Mouse (Mus musculus) hindbrain, embryonic 13.5 days (tissue): Measurements from ENCODE around the gene Pds5a. TPM values are rescaled to one million over a fixed set of nuclear protein-coding genes. Genes with fewer than 3 reads are reported as not detected.
"Not testable (repeated sequence)": the region's sequence is repeated elsewhere in the genome, so short reads cannot be mapped to it uniquely, and the experiment has no call there.

Experiments
- ATAC-seq: fragments of 200-750 bp; cut with Nextera tagmentation; 2 replicates; pipeline ENCODE4 v1.8.0; 2017; ENCODE audit warnings: moderate TSS enrichment; ENCODE audit not compliant: low FRiP score
- H3K27ac ChIP-seq: fragments of 300-500 bp; sonication (generic); 2 replicates; pipeline ENCODE4 v1.5.1; 2015; ENCODE audit warnings: inconsistent platforms, mild to moderate bottlenecking, moderate library complexity
- H3K27me3 ChIP-seq: fragments of 300-500 bp; sonication (generic); 2 replicates; pipeline ENCODE4 v1.6.1; 2015; ENCODE audit warnings: mild to moderate bottlenecking, inconsistent platforms
- H3K36me3 ChIP-seq: fragments of 300-500 bp; sonication (generic); 2 replicates; pipeline ENCODE4 v1.6.1; 2015; ENCODE audit warnings: mild to moderate bottlenecking, inconsistent platforms
- H3K4me1 ChIP-seq: fragments of 300-500 bp; sonication (generic); replicated peaks from 2 replicates; pipeline ENCODE4 v1.6.1; 2015; ENCODE audit warnings: inconsistent platforms
- H3K4me2 ChIP-seq: fragments of 300-500 bp; sonication (generic); 2 replicates; pipeline ENCODE4 v1.6.1; 2015; ENCODE audit warnings: inconsistent platforms, mild to moderate bottlenecking, moderate library complexity
- H3K4me3 ChIP-seq: fragments of 300-500 bp; sonication (generic); 2 replicates; pipeline ENCODE4 v1.5.1; 2015; ENCODE audit warnings: mild to moderate bottlenecking, inconsistent platforms
- H3K9ac ChIP-seq: fragments of 300-500 bp; sonication (generic); 2 replicates; pipeline ENCODE4 v1.6.1; 2015; ENCODE audit warnings: mild to moderate bottlenecking, inconsistent platforms
- H3K9me3 ChIP-seq: fragments of 300-500 bp; sonication (generic); 2 replicates; pipeline ENCODE4 v1.6.1; 2016; ENCODE audit warnings: inconsistent platforms
- WGBS: fragments of 180-500 bp; shearing (Covaris S2); methylation state at CpG from one replicate; pipeline ENCODE4 v1.1.7; 2015; 5-methylcytosine and 5-hydroxymethylcytosine counted together
- polyA plus RNA-seq: library from polyadenylated mRNA; unstranded; fragments of >200 nt; fragmentation: Nextera tagmentation; extraction: Ambion mirVana; gene quantifications from 2 replicates; pipeline ENCODE4 v1.2.1, GENCODE M21; 2015

Pds5a gene
- 54.2 and 57.8 TPM in 2 replicates for polyA plus RNA-seq

- H3K4me2 ChIP-seq: peak within 1 kb of the TSS; percentile 60
- peaks cover 32% of the 10 kb centered on the region for H3K4me1 ChIP-seq
- peak within 1 kb of the TSS; percentile 96 for H3K4me3 ChIP-seq
- ATAC-seq: peak; percentile 93
- no peaks in the 10 kb centered on the region for H3K27me3 ChIP-seq
- H3K27ac ChIP-seq: peak within 1 kb of the TSS; percentile 94
- H3K36me3 ChIP-seq: peaks cover 10% of the 10 kb centered on the region
- H3K9me3 ChIP-seq: no peaks in the 10 kb centered on the region
- peak within 1 kb of the TSS; percentile 94 for H3K9ac ChIP-seq
- under 1% methylated on average over 71 of the region's 140 CpGs for WGBS
Observed at GRCm38 (mm10) chr5:65697836-65698758, at the start of gene Pds5a. TSS of gene Pds5a (minus strand) at chr5:65698273.

DNA sequence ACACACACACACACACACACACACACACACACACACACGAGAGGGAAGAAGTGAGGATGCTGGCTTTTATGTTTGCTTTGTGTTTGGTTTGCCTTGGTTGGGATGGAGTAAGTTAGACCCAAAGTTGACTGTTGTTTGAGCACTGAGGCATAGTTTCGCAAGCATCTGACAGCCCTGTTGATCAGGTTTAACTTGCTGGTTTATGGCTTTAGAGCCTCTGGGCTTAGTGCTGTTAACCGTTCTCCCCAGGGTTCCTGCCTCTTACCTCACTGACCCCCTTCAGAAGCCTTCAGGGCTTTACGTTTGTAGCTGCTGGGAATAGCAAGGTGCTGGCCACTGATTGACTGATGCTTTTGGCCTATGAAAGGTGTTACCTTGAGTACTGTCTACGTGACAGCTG lies 48.8 kb upstream of the Pds5a start:
- no peak overlapping the region for H3K27ac ChIP-seq
- no peak for ATAC-seq
- no peak overlapping the region for H3K4me2 ChIP-seq
- H3K4me1 ChIP-seq: no peaks in the 10 kb centered on the region
- no peak overlapping the region for H3K9ac ChIP-seq
- H3K4me3 ChIP-seq: no peak overlapping the region
- WGBS: 88% methylated on average over 5 of the region's 5 CpGs
- H3K36me3 ChIP-seq: no peaks in the 10 kb centered on the region
- H3K27me3 ChIP-seq: no peaks in the 10 kb centered on the region
- no peaks in the 10 kb centered on the region for H3K9me3 ChIP-seq

DNA sequence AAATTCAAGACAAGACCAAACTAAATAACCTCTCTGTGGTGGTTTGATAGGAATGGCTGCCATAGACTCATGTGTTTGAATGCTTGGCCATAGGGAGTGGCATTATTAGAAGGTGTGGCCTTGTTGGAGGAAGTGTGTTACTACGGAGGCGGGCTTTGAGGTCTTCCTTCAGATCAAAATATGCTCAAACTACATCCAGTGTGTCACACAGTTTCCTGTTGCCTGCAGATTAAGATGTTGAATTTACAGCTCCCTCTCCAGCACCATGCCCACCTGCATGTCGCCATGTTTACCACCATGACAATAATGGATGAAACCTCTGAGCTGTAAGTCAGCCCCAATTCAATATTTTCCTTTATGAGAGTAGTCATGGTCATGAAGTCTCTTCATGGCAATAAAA lies 41.3 kb upstream of the Pds5a start:
- no peak overlapping the region for H3K27ac ChIP-seq
- WGBS: 91% methylated on average over 3 of the region's 3 CpGs
- no peaks in the 10 kb centered on the region for H3K9me3 ChIP-seq
- no peak overlapping the region for H3K4me2 ChIP-seq
- ATAC-seq: no peak
- no peaks in the 10 kb centered on the region for H3K4me1 ChIP-seq
- H3K27me3 ChIP-seq: no peaks in the 10 kb centered on the region
- H3K9ac ChIP-seq: no peak overlapping the region
- H3K4me3 ChIP-seq: no peak overlapping the region
- H3K36me3 ChIP-seq: no peaks in the 10 kb centered on the region

- no peaks in the 10 kb centered on the region for H3K9me3 ChIP-seq
- H3K27ac ChIP-seq: no peak overlapping the region
- no peak overlapping the region for H3K9ac ChIP-seq
- no peaks in the 10 kb centered on the region for H3K36me3 ChIP-seq
- H3K4me1 ChIP-seq: no peaks in the 10 kb centered on the region
- no peaks in the 10 kb centered on the region for H3K27me3 ChIP-seq
- no peak overlapping the region for H3K4me2 ChIP-seq
- no peak overlapping the region for H3K4me3 ChIP-seq
- no peak for ATAC-seq
- whole genome bisulfite sequencing: 92% methylated on average over 2 of the region's 2 CpGs
Observed at GRCm38 (mm10) chr5:65735601-65736000, 37.5 kb upstream of the Pds5a start.

- no peak overlapping the region for H3K27ac ChIP-seq
- H3K4me3 ChIP-seq: no peak overlapping the region
- no peaks in the 10 kb centered on the region for H3K27me3 ChIP-seq
- no peak overlapping the region for H3K9ac ChIP-seq
- no peak overlapping the region for H3K4me2 ChIP-seq
- no peaks in the 10 kb centered on the region for H3K4me1 ChIP-seq
- H3K9me3 ChIP-seq: no peaks in the 10 kb centered on the region
- H3K36me3 ChIP-seq: no peaks in the 10 kb centered on the region
- ATAC-seq: no peak
- WGBS: 70% methylated on average over 9 of the region's 9 CpGs
Observed at GRCm38 (mm10) chr5:65731173-65732007, 33.3 kb upstream of the Pds5a start.

DNA sequence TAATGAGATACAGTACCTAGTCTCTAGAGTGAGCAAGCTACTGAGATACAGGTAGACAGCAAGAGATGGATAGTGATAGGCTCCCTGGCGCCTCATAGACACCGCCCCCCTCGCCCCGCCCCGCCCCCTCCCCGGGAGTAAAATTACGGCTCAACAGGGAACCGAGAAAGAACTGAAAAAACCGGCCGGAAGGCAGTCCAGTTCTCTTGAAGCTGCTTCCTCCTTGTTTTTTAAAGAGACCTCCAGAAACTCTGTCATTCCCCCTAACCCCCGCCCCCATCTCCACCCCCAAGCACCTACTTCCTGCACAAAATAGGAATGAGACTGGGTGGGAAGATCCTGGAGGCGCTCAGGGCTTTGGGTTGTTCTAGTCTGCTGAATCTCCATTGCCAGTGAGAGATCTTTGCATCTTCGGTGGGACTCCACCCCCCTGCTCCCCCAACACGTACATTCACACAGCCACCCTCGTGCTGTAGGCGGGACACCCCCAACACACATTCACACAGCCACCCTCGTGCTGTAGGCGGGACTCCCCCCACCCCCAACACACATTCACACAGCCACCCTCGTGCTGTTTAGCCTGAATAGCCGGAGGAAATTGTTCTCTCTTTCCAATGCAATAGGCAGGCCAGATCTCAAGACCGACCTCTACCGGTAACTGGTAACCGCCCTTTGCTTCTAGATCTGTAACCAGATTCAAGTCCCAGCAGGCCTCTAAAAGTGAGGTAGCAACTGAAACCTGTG lies 26.4 kb upstream of the Pds5a start:
- Histone ChIP-seq H3K9me3 (no peaks in the 10 kb centered on the region), H3K36me3 (no peaks in the 10 kb centered on the region), H3K4me3 (peak overlapping the region; percentile 37), H3K27ac (peak overlapping the region; percentile 72), H3K27me3 (no peaks in the 10 kb centered on the region), H3K9ac (peak overlapping the region; percentile 63), H3K4me2 (peak overlapping the region; percentile 62), H3K4me1 (peaks cover 4% of the 10 kb centered on the region; the same call in 1 of the 2 replicates)
- peak; percentile 90 for ATAC-seq
- WGBS: 1% methylated on average over 23 of the region's 23 CpGs

DNA sequence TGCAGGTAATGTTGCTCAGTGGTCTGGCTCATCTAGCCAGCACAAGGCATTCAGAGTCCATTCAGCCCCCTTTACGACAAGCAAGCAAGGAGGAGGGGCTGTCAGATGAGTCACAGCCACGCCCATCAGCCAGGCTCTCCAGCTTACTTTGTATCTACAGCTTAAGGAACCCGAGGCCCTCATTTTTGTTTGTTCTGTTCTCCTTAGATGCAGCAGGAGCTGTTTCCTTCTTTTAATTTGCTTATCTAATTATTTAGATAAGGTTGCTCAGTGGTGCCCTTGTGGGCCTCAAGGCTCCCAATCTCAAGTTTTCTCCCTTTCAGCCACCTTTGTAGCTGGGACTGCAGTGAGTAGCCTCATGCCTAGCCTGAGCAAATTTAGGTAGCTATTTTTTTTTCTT lies 20.3 kb upstream of the Pds5a start:
- H3K4me1 ChIP-seq: no peaks in the 10 kb centered on the region
- H3K27ac ChIP-seq: no peak overlapping the region
- no peaks in the 10 kb centered on the region for H3K27me3 ChIP-seq
- WGBS: 38% methylated on average over 3 of the region's 3 CpGs
- no peak overlapping the region for H3K4me2 ChIP-seq
- no peak for ATAC-seq
- no peaks in the 10 kb centered on the region for H3K9me3 ChIP-seq
- H3K4me3 ChIP-seq: no peak overlapping the region
- no peaks in the 10 kb centered on the region for H3K36me3 ChIP-seq
- no peak overlapping the region for H3K9ac ChIP-seq

DNA sequence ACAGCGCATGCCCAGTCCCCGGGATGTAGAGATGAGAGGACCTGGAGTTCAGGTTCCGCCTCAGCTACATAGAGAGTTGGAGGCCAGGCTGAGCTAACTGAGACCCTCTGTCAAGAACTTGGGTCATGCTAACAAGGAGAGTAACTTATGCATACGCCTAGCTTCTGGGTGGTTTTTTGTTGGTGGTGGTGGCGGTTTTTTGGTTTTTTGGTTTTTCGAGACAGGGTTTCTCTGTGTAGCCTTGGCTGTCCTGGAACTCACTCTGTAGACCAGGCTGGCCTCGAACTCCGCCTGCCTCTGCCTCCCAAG lies 19.8 kb upstream of the Pds5a start:
- not testable (repeated sequence) for H3K36me3 ChIP-seq, H3K4me1 ChIP-seq, H3K9me3 ChIP-seq, H3K4me3 ChIP-seq, ATAC-seq, H3K27me3 ChIP-seq, H3K9ac ChIP-seq, H3K4me2 ChIP-seq, H3K27ac ChIP-seq
- WGBS: 94% methylated on average over 8 of the region's 8 CpGs

DNA sequence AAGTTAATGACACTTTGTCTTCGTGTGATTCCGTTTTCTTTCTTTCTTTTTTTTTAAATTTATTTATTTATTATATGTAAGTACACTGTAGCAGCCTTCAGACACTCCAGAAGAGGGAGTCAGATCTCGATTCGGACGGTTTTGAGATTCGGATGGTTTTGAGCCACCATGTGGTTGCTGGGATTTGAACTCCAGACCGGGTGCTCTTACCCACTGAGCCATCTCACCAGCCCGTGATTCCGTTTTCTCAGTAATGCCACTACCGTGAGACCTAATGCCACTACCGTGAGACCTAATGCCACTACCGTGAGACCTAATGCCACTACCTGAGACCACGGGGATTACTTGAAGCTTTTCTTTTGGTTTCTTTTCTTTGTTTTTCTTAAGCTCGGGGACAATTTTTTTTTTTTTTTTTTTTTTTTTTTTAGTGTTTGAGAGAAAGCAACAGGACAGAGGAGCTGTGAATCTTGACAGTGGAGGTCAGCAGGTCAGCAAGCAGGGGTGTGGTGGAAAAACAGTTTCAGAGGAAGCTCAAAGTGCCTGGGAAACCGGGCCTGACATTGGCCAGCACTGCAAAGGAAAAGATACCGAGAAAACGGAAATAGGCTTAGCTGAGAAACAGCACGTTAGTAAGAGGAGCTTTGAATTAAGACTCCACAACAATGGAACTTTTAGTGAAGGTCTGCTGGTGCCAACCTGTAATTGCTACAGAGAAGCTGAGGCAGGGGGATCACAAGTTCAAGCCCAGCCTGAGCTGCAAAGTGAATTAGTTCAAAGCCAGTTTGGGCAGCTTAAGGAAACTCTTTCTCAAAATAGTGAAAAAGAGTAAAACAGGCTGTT lies 19.2 kb upstream of the Pds5a start:
- no peaks in the 10 kb centered on the region for H3K4me1 ChIP-seq
- H3K4me2 ChIP-seq: no peak overlapping the region
- no peak overlapping the region for H3K27ac ChIP-seq
- H3K36me3 ChIP-seq: no peaks in the 10 kb centered on the region
- no peak overlapping the region for H3K9ac ChIP-seq
- no peaks in the 10 kb centered on the region for H3K9me3 ChIP-seq
- 87% methylated on average over 18 of the region's 18 CpGs for WGBS
- no peak for ATAC-seq
- no peak overlapping the region for H3K4me3 ChIP-seq
- no peaks in the 10 kb centered on the region for H3K27me3 ChIP-seq

DNA sequence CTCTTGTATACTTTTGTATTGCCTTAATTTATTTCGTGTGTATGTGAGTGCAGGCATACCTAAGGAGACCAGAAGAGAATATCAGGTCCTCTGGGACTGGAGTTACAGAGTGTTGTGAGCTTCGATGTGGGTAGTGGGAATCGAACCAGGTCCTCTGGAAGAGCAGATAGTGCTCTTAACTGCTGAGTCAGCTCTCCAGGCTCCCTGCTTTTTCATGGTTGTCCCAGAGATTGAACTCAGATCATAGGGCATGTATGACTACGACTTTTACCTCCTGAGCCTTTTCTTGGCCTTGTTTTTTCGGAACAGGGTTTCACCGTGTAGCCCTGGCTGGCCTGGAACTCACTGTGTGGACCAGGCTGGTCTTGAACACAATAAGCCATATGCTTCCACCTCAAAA lies 17.0 kb upstream of the Pds5a start:
- ATAC-seq: no peak
- 89% methylated on average over 6 of the region's 6 CpGs for WGBS
- Histone ChIP-seq H3K27ac (no peak overlapping the region), H3K36me3 (no peaks in the 10 kb centered on the region), H3K9me3 (no peaks in the 10 kb centered on the region), H3K4me3 (no peak overlapping the region), H3K4me1 (no peaks in the 10 kb centered on the region), H3K4me2 (no peak overlapping the region), H3K27me3 (no peaks in the 10 kb centered on the region), H3K9ac (no peak overlapping the region)

- no peak for ATAC-seq
- no peaks in the 10 kb centered on the region for H3K27me3 ChIP-seq
Observed at GRCm38 (mm10) chr5:65711463-65711862, 13.4 kb upstream of the Pds5a start.

More at GRCm38 (mm10) chr5:65711463-65711862, 13.4 kb upstream of the Pds5a start:
- Histone ChIP-seq H3K4me3 (no peak overlapping the region), H3K36me3 (no peaks in the 10 kb centered on the region), H3K4me1 (no peaks in the 10 kb centered on the region), H3K27ac (no peak overlapping the region), H3K4me2 (no peak overlapping the region), H3K9ac (no peak overlapping the region), H3K9me3 (no peaks in the 10 kb centered on the region)
- WGBS: 97% methylated on average over 1 of the region's 1 CpGs
